Mouse (Mus musculus): ENCODE results near the gene Sorcs2. TPM values are rescaled to one million over a fixed set of nuclear protein-coding genes. Genes with fewer than 3 reads are reported as not detected.
A peak's percentile ranks its signal among the peaks of the same experiment; 100 is the strongest.

The Sorcs2 gene
- polyA plus RNA-seq, 1 experiment from 2014 or later, result 7.3 TPM

- H3K27me3 ChIP-seq, result no peaks in the 10 kb centered on the region
- 10% methylated on average over 6 of the region's 6 CpGs for WGBS
- no peak overlapping the region for H3K4me3 ChIP-seq
- no peak overlapping the region for H3K9ac ChIP-seq (replicated peaks)
- H3K27ac ChIP-seq (replicated peaks), result no peak overlapping the region
- peaks cover 11% of the 10 kb centered on the region; the same call in 1 of the 2 replicates for H3K4me1 ChIP-seq
- H3K36me3 ChIP-seq, result no peaks in the 10 kb centered on the region
- peak; percentile 73 for ATAC-seq (replicated peaks)
- H3K4me2 ChIP-seq (replicated peaks), result no peak overlapping the region
- H3K9me3 ChIP-seq, result no peaks in the 10 kb centered on the region
Measured at GRCm38 (mm10) chr5:36141676-36142255, 256.2 kb downstream of the Sorcs2 start.

DNA sequence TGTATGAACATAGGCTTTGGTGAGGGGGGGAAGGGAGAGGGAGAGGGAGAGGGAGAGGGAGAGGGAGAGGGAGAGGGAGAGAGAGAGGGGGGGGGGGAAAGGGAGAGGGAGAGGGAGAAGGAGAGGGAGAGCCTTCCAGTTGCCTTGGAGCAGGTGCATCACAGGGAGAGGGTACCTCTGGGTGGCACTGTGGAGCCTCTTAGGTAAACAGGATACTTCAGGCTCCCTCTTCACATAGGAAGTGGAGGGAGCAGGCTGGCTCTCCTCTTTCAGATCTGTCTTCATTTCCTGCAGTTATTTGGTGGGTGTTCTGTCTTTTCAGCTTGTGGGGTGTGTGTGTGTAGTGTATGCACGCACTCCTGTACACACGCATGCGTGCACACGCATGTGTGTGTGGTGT, 256.8 kb downstream of the Sorcs2 start:
- no peaks in the 10 kb centered on the region for H3K9me3 ChIP-seq
- no peak; the same call in 1 of the 2 replicates for ATAC-seq (replicated peaks)
- WGBS, result 88% methylated on average over 4 of the region's 4 CpGs
- H3K4me2 ChIP-seq (replicated peaks), result no peak overlapping the region
- no peaks in the 10 kb centered on the region for H3K36me3 ChIP-seq
- no peak overlapping the region for H3K27ac ChIP-seq (replicated peaks)
- H3K27me3 ChIP-seq, result no peaks in the 10 kb centered on the region
- no peak overlapping the region for H3K4me3 ChIP-seq
- H3K9ac ChIP-seq (replicated peaks), result no peak overlapping the region
- peaks cover 11% of the 10 kb centered on the region; the same call in 1 of the 2 replicates for H3K4me1 ChIP-seq

- ATAC-seq (replicated peaks), result no peak
- H3K4me1 ChIP-seq, result peaks cover 10% of the 10 kb centered on the region; the same call in 1 of the 2 replicates
- no peak overlapping the region for H3K4me2 ChIP-seq (replicated peaks)
- H3K4me3 ChIP-seq, result no peak overlapping the region
- no peak overlapping the region for H3K9ac ChIP-seq (replicated peaks)
- no peak overlapping the region for H3K27ac ChIP-seq (replicated peaks)
- WGBS, result 77% methylated on average over 6 of the region's 6 CpGs
- H3K27me3 ChIP-seq, result no peaks in the 10 kb centered on the region
- no peaks in the 10 kb centered on the region for H3K36me3 ChIP-seq
- H3K9me3 ChIP-seq, result no peaks in the 10 kb centered on the region
Measured at GRCm38 (mm10) chr5:36139766-36140165, 258.2 kb downstream of the Sorcs2 start.

GRCm38 (mm10) chr5:36135874-36136542, 261.9 kb downstream of the Sorcs2 start:
- no peaks in the 10 kb centered on the region for H3K27me3 ChIP-seq
- no peaks in the 10 kb centered on the region for H3K9me3 ChIP-seq
- no peaks in the 10 kb centered on the region for H3K36me3 ChIP-seq
- peaks cover 3% of the 10 kb centered on the region for H3K4me1 ChIP-seq
- no peak overlapping the region for H3K9ac ChIP-seq (replicated peaks)
- H3K4me3 ChIP-seq, result no peak overlapping the region
- WGBS, result 83% methylated on average over 3 of the region's 3 CpGs
- no peak overlapping the region for H3K27ac ChIP-seq (replicated peaks)
- H3K4me2 ChIP-seq (replicated peaks), result no peak overlapping the region
- no peak for ATAC-seq (replicated peaks)

DNA sequence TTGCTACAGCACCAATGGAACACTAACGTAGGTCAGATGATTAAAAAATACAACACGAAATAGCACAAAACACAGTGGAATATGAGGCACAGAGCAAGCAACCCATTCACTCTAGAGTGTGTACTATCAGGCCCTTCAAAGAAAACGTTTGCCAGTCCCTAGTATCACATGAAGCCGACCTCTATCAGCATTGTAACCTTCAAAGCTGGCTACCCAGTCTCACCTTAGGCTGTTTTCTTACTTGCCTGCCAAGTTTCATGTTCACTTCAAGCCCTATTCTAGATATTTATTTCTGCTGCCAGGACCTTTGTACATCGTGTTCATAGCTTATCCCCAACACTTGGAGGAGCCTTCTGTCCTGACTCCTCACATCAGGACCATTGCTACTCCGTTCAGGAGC, 263.6 kb downstream of the Sorcs2 start:
- Histone ChIP-seq H3K27me3 (no peaks in the 10 kb centered on the region), H3K27ac (replicated peaks) (no peak overlapping the region), H3K4me2 (replicated peaks) (no peak overlapping the region), H3K4me3 (no peak overlapping the region), H3K36me3 (no peaks in the 10 kb centered on the region), H3K9ac (replicated peaks) (no peak overlapping the region), H3K4me1 (peaks cover 20% of the 10 kb centered on the region), H3K9me3 (no peaks in the 10 kb centered on the region)
- 80% methylated on average over 6 of the region's 6 CpGs for WGBS
- ATAC-seq (replicated peaks), result no peak

DNA sequence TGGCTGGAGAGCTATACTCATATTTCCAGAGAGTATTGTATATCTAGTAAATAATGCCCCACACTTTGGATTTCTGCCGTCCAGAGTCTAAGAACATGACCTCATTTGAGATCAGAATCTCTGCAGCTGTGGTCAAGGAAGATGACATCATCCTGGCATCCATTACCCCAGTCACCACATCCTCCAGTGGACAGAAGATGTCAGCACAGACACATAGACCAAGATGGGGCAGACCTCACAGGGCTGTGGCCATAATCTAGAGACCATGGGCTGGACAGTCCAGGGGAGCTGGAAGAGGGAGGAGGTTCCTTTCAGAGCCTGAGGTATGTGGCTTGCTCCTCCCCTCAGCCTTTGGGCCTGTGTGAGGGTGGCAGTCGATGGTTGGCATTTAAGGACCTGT, 264.0 kb downstream of the Sorcs2 start:
- 70% methylated on average over 2 of the region's 2 CpGs for WGBS
- ATAC-seq (replicated peaks), result no peak
- no peak overlapping the region for H3K4me3 ChIP-seq
- H3K4me1 ChIP-seq, result peaks cover 23% of the 10 kb centered on the region
- no peaks in the 10 kb centered on the region for H3K27me3 ChIP-seq
- no peaks in the 10 kb centered on the region for H3K9me3 ChIP-seq
- H3K36me3 ChIP-seq, result no peaks in the 10 kb centered on the region
- H3K27ac ChIP-seq (replicated peaks), result no peak overlapping the region
- no peak overlapping the region for H3K9ac ChIP-seq (replicated peaks)
- no peak overlapping the region for H3K4me2 ChIP-seq (replicated peaks)

GRCm38 (mm10) chr5:36130393-36131011, 267.4 kb downstream of the Sorcs2 start:
- Histone ChIP-seq H3K9ac (replicated peaks) (no peak overlapping the region), H3K4me2 (replicated peaks) (no peak overlapping the region), H3K27me3 (no peaks in the 10 kb centered on the region), H3K9me3 (no peaks in the 10 kb centered on the region), H3K36me3 (no peaks in the 10 kb centered on the region), H3K4me3 (no peak overlapping the region), H3K4me1 (peaks cover 23% of the 10 kb centered on the region), H3K27ac (replicated peaks) (peak overlapping the region; percentile 57)
- ATAC-seq (replicated peaks), result peak; percentile 88
- 19% methylated on average over 8 of the region's 8 CpGs for WGBS

GRCm38 (mm10) chr5:36129661-36130060, 268.3 kb downstream of the Sorcs2 start:
- WGBS, result 58% methylated on average over 2 of the region's 2 CpGs
- Histone ChIP-seq H3K4me3 (no peak overlapping the region), H3K4me1 (peaks cover 30% of the 10 kb centered on the region), H3K9me3 (no peaks in the 10 kb centered on the region), H3K36me3 (no peaks in the 10 kb centered on the region), H3K9ac (replicated peaks) (no peak overlapping the region), H3K4me2 (replicated peaks) (no peak overlapping the region), H3K27ac (replicated peaks) (peak overlapping the region; percentile 57; the same call in 1 of the 2 replicates), H3K27me3 (no peaks in the 10 kb centered on the region)
- no peak for ATAC-seq (replicated peaks)

DNA sequence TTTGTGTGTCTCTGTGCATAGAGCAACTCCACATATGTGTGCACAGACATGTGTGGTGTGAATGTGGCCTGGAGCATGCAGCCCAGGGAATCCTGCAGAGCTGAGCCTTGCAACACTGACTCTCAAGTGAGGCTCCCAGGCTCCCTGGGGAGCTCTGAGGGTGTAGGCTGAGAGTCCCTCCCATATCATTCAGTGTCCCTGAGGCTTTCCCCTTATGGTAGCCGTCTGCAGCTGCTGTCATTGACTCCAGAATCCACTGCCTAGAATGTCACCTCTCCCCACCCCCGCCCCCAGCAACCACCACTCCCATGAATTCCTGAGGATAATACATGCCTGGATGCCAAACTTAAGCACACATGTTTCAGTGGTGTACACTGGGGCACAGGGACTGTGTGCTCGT, 269.4 kb downstream of the Sorcs2 start:
- H3K36me3 ChIP-seq, result no peaks in the 10 kb centered on the region
- H3K27me3 ChIP-seq, result no peaks in the 10 kb centered on the region
- no peak overlapping the region for H3K27ac ChIP-seq (replicated peaks)
- no peak overlapping the region for H3K4me3 ChIP-seq
- H3K4me2 ChIP-seq (replicated peaks), result no peak overlapping the region
- no peak for ATAC-seq (replicated peaks)
- H3K4me1 ChIP-seq, result peaks cover 31% of the 10 kb centered on the region
- no peaks in the 10 kb centered on the region for H3K9me3 ChIP-seq
- WGBS, result 74% methylated on average over 3 of the region's 3 CpGs
- no peak overlapping the region for H3K9ac ChIP-seq (replicated peaks)

DNA sequence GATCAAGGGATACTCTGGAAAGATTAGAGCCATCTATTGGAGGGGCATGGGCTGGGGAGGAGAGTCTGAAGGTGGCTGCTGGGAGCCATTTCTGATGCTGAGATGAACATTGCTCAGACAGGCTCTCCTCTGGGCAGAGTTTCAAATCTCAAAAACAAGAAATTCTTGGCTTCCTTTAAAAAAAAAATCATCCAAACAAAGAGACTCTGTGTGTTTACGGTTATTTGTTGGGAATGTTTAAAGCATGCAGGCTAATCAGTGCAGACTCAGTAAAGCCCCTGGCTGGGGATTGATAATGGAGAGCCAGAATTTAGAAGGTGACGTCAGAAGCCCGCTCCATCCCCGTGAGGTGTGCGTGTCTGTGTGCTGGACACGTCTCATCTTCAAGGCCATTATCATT, 272.9 kb downstream of the Sorcs2 start:
- WGBS, result 58% methylated on average over 6 of the region's 6 CpGs
- Histone ChIP-seq H3K9me3 (no peaks in the 10 kb centered on the region), H3K4me2 (replicated peaks) (no peak overlapping the region), H3K36me3 (no peaks in the 10 kb centered on the region), H3K4me3 (no peak overlapping the region), H3K27me3 (no peaks in the 10 kb centered on the region), H3K9ac (replicated peaks) (no peak overlapping the region), H3K27ac (replicated peaks) (no peak overlapping the region), H3K4me1 (peaks cover 18% of the 10 kb centered on the region)
- ATAC-seq (replicated peaks), result no peak

DNA sequence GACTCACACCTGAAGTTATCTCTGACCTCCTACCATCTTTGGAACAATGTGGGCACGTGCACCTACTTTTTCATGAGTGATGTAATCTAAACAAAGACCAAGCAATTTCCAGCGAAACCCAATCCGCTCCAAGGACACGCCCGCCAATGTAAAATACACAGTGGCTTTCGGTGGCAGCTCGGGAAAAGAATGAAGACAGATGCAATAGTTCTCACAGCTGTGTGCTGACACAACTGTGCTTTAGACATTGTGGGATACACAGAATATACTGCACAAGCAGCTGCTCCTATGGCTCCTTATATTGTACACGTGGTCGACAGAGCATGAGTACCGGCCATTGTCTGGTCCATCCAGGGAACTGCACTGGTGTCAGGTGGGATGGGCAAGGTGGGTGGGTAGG, 275.0 kb downstream of the Sorcs2 start:
- Histone ChIP-seq H3K4me1 (0 out of 2 replicates have a peak, but pooled peaks cover 8% of the 10 kb centered on the region), H3K27ac (replicated peaks) (no peak overlapping the region), H3K9ac (replicated peaks) (no peak overlapping the region), H3K27me3 (no peaks in the 10 kb centered on the region), H3K36me3 (no peaks in the 10 kb centered on the region), H3K4me3 (no peak overlapping the region), H3K9me3 (no peaks in the 10 kb centered on the region), H3K4me2 (replicated peaks) (no peak overlapping the region)
- ATAC-seq (replicated peaks), result no peak
- WGBS, result 74% methylated on average over 10 of the region's 10 CpGs

DNA sequence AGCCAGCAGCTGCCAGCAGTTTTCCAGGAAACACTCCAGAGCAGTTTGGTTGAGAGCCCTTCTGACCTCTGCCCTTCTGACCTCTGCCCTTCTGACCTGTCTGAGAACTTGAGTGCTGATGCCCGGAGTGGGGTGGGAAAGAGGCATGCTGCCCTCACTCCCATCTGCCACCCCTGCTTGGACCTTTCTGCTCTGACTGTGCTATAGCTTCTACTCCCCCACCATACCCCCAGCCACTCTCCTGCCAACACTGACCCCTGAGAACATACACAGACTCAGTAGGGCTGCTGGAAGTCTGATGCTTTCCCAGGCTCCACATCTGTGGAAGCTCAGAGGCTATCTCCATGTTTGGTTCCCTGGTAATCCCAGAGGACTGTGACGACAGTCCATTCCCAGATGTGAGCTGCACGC, 277.0 kb downstream of the Sorcs2 start:
- Histone ChIP-seq H3K4me1 (0 out of 2 replicates have a peak, but pooled peaks cover 8% of the 10 kb centered on the region), H3K27ac (replicated peaks) (no peak overlapping the region), H3K4me3 (no peak overlapping the region), H3K9me3 (no peaks in the 10 kb centered on the region), H3K9ac (replicated peaks) (no peak overlapping the region), H3K27me3 (no peaks in the 10 kb centered on the region), H3K4me2 (replicated peaks) (no peak overlapping the region), H3K36me3 (no peaks in the 10 kb centered on the region)
- ATAC-seq (replicated peaks), result no peak
- WGBS, result 35% methylated on average over 3 of the region's 3 CpGs
